Mouse (Mus musculus) liver, embryonic 16.5 days (tissue): ENCODE results near the gene Shld1. TPM values are rescaled to one million over a fixed set of nuclear protein-coding genes. Genes with fewer than 3 reads are reported as not detected.

Source experiments
- ATAC-seq: fragments of 200-750 bp; cut with Nextera tagmentation; 2 replicates; pipeline ENCODE4 v1.8.0; 2017; ENCODE audit warnings: low read depth, mild to moderate bottlenecking, moderate number of reproducible peaks, moderate library complexity
- H3K27ac ChIP-seq: fragments of 300-500 bp; sonication (generic); 2 replicates; pipeline ENCODE4 v1.5.1; 2014; ENCODE audit warnings: mild to moderate bottlenecking, low read length
- H3K27me3 ChIP-seq: fragments of 300-500 bp; sonication (generic); 2 replicates; pipeline ENCODE4 v1.6.1; 2014; ENCODE audit warnings: low read depth, low read length, mixed read lengths; ENCODE audit not compliant: control insufficient read depth, insufficient read depth
- H3K36me3 ChIP-seq: fragments of 300-500 bp; sonication (generic); 2 replicates; pipeline ENCODE4 v1.6.1; 2014; ENCODE audit warnings: mild to moderate bottlenecking; ENCODE audit not compliant: control insufficient read depth, insufficient read depth
- H3K4me1 ChIP-seq: fragments of 300-500 bp; sonication (generic); 2 replicates; pipeline ENCODE4 v1.6.1; 2014; ENCODE audit warnings: low read depth, low read length, mixed read lengths; ENCODE audit not compliant: control insufficient read depth
- H3K4me2 ChIP-seq: fragments of 300-500 bp; sonication (generic); 2 replicates; pipeline ENCODE4 v1.6.1; 2014; ENCODE audit warnings: low read depth, low read length, mixed read lengths
- H3K4me3 ChIP-seq: fragments of 300-500 bp; sonication (generic); 2 replicates; pipeline ENCODE4 v1.5.1; 2014; ENCODE audit warnings: low read depth, mild to moderate bottlenecking, low read length
- H3K9ac ChIP-seq: fragments of 300-500 bp; sonication (generic); 2 replicates; pipeline ENCODE4 v1.6.1; 2014; ENCODE audit warnings: low read depth, low read length
- H3K9me3 ChIP-seq: fragments of 300-500 bp; sonication (generic); replicated peaks from 2 replicates; pipeline ENCODE4 v1.6.1; 2016; ENCODE audit warnings: low read length; ENCODE audit not compliant: control insufficient read depth
- WGBS: fragments of 180-500 bp; shearing (Covaris S2); extraction: QIAGEN DNeasy Blood & Tissue Kit; methylation state at CpG from one replicate; pipeline ENCODE4 v1.1.7; 2014; ENCODE audit not compliant: insufficient replicate concordance; 5-methylcytosine and 5-hydroxymethylcytosine counted together
- polyA plus RNA-seq: library from polyadenylated mRNA; unstranded; fragments of >200 nt; fragmentation: Nextera tagmentation; extraction: Ambion mirVana; gene quantifications from 2 replicates; pipeline ENCODE4 v1.2.1, GENCODE M21; 2015

Gene Shld1
- 9.8 and 10.4 TPM in 2 replicates for polyA plus RNA-seq

DNA sequence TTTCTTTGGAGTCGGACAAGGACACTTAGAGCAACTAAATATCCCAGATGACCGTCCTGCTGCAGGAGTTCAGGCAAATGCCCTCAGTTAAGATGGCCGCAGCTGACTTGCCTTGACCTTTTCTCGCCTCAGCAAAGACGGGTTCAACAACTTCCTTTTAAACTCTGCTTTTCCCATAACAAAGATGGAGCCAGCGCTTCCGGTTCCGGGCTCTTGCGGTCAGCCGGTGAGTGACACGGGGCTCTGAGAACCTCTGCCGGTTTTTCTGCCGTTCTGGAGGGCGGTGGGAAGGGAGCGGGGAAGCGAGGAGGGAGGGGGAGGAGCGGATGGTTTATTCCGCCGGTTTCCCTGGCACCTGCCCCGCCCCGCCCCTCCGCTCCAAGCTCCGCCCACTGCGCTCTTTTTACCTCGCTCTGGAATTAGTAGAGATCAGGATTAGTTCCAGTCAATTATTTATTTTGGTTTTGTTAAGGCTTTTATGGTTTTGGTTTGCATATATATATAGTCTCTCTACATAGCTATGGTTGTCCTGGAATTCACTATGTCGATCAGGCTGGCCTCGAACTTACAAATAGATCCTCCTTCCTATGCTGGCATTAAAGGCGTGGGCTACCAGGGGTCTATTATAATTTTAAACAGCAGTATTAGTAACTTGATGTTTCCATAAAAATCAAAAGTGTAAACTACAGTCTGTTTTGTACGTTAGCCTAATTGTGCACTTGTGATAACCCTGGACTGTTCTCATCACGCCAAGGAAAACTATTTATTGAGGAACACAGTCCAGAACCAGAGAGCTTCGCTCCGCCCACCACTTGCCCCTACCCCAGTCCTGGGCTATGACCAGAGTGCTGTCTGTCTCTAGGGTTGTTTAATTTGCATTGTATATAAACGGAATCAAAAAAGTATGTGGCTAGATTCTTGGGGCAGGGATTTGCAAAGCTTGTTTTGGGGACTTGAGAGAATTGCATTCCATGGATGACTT lies at the start of gene Shld1:
TSS of gene Shld1 (plus strand) at position 176 of the 982 bp plus-strand sequence.
- Histone ChIP-seq H3K36me3 (no peaks in the 10 kb centered on the region), H3K4me2 (peak within 1 kb of the TSS; percentile 74), H3K27ac (peak within 1 kb of the TSS; percentile 90), H3K27me3 (no peaks in the 10 kb centered on the region), H3K9me3 (no peaks in the 10 kb centered on the region), H3K4me1 (peaks cover 44% of the 10 kb centered on the region), H3K9ac (peak within 1 kb of the TSS; percentile 78), H3K4me3 (peak within 1 kb of the TSS; percentile 70)
- WGBS, result 11% methylated on average over 32 of the region's 33 CpGs
- ATAC-seq, result peak; percentile 76

DNA sequence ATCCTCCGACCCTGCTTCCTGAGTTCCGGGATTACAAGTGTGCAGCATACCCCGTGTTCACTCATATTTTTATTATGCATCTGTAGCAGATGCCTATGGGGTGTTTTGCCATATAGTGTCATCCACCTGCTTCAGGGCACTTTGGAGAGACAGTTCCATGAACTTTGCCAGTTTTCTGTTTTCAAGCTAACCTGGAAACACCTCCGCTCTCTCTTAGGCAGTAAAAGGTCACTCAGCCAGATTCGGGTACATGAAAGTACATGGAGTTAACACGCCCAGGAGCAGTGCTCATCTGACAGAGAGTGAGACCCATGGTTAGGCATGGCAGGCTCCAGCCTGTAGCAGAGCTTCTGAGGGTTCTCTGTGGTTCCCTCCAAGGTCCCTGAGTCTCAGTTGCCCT lies 48.4 kb upstream of the Shld1 start:
- no peak overlapping the region for H3K9ac ChIP-seq
- no peak overlapping the region for H3K4me2 ChIP-seq
- H3K9me3 ChIP-seq, result no peaks in the 10 kb centered on the region
- ATAC-seq, result no peak
- WGBS, result 77% methylated on average over 6 of the region's 6 CpGs
- no peak overlapping the region for H3K4me3 ChIP-seq
- peaks cover 4% of the 10 kb centered on the region for H3K4me1 ChIP-seq
- H3K27ac ChIP-seq, result no peak overlapping the region
- no peaks in the 10 kb centered on the region for H3K27me3 ChIP-seq
- H3K36me3 ChIP-seq, result no peaks in the 10 kb centered on the region

DNA sequence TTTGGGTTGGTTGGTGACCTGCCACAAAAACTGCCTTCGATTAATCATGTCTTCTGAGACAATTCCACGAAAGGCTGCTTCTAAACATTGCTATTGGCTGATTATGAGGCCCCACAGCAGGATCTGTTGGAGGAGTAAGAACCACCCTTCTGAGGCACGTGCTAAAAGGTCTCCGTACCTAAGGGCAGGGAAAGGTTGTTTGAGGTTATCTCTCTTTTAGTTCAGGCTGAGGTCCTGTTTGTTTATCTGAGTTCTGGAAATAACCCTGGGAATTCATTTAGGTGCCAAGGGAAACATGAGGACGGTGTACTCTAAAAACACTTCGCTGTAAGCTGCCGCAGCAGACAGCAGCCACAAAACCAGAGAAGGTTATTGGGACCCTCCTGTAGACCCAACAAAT lies 47.4 kb upstream of the Shld1 start:
- Histone ChIP-seq H3K4me2 (no peak overlapping the region), H3K4me1 (peaks cover 2% of the 10 kb centered on the region), H3K36me3 (no peaks in the 10 kb centered on the region), H3K4me3 (no peak overlapping the region), H3K9ac (no peak overlapping the region), H3K27ac (no peak overlapping the region), H3K9me3 (no peaks in the 10 kb centered on the region), H3K27me3 (no peaks in the 10 kb centered on the region)
- no peak for ATAC-seq
- WGBS, result 55% methylated on average over 7 of the region's 7 CpGs

DNA sequence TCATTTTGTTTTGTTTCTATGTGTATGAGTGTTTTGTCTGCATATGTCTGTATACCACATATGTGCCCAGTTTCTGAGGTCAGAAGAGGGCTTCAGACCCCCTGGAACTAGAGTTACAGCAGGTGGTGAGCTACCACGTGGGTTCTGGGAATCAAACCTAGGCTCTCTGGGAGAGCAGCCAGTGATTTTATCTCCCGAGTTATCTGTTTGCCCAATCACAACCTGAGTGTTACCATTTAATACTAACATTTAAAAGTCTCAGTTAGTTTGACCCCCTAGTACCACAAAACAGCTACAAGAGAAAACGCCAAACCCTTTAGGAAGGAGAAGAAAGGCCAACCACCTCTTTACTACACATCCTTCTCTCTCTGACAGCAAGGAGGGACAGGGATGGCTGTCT lies 45.5 kb upstream of the Shld1 start:
- Histone ChIP-seq H3K27me3 (no peaks in the 10 kb centered on the region), H3K9ac (no peak overlapping the region), H3K27ac (no peak overlapping the region), H3K4me2 (no peak overlapping the region), H3K36me3 (no peaks in the 10 kb centered on the region), H3K4me1 (no peaks in the 10 kb centered on the region), H3K9me3 (no peaks in the 10 kb centered on the region), H3K4me3 (no peak overlapping the region)
- ATAC-seq, result no peak
- WGBS, result 39% methylated on average over 3 of the region's 3 CpGs

DNA sequence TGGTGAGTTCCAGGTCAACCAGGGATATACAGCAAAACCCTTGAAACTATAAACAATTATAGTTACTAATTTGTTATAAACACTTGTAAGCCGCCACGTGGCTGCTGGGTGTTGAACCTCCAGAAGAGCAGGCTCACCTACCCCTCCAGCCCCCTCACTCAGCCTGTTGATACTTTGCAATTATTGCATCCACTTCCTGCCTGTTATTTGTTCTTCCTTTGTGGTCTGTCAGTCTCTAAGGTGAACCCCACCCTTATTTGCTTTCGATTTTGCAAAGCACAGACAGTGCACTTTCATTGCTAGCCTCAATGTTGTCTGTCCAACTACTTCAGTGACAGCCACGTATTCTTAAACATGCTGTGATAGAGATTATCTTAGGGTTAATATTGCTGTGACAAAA lies 43.6 kb upstream of the Shld1 start:
- Histone ChIP-seq H3K4me2 (no peak overlapping the region), H3K9ac (no peak overlapping the region), H3K9me3 (no peaks in the 10 kb centered on the region), H3K36me3 (no peaks in the 10 kb centered on the region), H3K4me1 (no peaks in the 10 kb centered on the region), H3K4me3 (no peak overlapping the region), H3K27me3 (no peaks in the 10 kb centered on the region), H3K27ac (no peak overlapping the region)
- ATAC-seq, result no peak
- 37% methylated on average over 4 of the region's 4 CpGs for WGBS

DNA sequence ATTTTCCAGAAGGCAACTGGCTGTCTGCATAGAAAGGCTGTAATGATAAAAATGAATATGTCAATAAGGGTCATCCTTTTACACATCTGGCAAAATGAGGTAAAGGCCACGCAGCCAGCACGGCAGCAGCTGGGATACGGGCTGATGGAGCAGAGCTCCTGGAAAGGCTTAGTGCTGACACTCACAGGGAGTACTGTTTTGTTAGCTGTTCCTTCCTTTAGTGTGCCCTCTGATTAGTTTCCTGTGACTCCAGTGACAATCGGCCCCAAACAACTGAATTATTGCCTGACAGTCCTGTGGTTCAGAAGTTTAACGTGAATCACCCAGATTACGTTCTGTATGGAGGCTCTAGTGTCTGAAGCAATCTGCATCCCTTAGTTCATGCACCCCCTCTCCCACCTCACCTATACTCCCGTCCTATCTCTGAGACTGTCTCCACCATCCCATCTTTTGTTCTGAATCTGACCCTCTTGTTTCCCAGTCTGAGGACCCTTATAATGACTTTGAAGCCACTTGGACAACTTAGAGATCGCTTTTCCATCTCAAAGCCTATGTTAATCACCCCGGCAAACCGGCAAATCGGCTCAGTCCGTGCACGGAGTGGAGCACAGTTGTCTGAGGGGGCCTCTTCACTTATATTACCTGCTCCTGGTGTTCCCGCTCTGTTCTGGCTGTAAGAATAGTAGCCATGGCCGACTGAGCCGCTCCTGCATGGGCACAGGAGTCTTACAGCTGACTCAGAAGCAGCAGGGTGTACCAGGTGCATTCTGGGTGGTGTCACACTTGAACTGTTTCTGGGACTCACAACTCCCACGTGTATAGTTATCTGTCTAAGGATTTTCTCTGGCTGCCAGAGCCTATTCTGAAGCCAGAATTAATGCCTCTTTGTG lies 39.6 kb upstream of the Shld1 start:
- no peaks in the 10 kb centered on the region for H3K9me3 ChIP-seq
- no peak overlapping the region for H3K9ac ChIP-seq
- H3K27me3 ChIP-seq, result no peaks in the 10 kb centered on the region
- no peak for ATAC-seq
- no peak overlapping the region for H3K4me2 ChIP-seq
- no peaks in the 10 kb centered on the region for H3K4me1 ChIP-seq
- 52% methylated on average over 17 of the region's 17 CpGs for WGBS
- no peak overlapping the region for H3K4me3 ChIP-seq
- no peak overlapping the region for H3K27ac ChIP-seq
- H3K36me3 ChIP-seq, result no peaks in the 10 kb centered on the region

DNA sequence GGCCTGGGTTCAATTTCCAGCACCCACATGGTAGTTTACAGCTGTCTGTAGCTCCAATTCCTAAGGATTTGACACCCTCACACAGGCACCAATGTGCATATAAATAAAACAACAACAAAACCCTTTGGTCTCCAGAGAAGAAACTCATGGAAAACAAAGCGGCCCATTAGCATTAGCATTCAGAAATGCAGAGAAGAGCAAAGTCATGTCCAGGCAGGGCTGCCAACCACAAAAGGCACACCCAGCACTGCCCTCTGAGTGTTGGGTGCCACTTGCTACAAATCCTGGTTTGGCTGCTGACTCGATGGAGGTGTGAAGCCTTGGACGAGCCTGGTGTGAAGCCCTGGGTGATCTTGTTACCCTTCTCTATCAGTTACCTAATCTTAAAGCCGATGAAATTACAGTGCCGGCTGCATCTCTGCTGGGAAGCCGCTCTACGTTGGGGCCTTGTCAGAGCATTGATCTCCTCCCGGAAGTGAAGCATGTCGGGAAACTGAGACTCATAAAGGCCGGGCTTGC lies 37.3 kb upstream of the Shld1 start:
- H3K4me1 ChIP-seq, result no peaks in the 10 kb centered on the region
- no peak for ATAC-seq
- no peaks in the 10 kb centered on the region for H3K36me3 ChIP-seq
- H3K4me3 ChIP-seq, result no peak overlapping the region
- no peak overlapping the region for H3K27ac ChIP-seq
- H3K4me2 ChIP-seq, result no peak overlapping the region
- no peaks in the 10 kb centered on the region for H3K27me3 ChIP-seq
- 75% methylated on average over 10 of the region's 10 CpGs for WGBS
- H3K9me3 ChIP-seq, result no peaks in the 10 kb centered on the region
- H3K9ac ChIP-seq, result no peak overlapping the region

DNA sequence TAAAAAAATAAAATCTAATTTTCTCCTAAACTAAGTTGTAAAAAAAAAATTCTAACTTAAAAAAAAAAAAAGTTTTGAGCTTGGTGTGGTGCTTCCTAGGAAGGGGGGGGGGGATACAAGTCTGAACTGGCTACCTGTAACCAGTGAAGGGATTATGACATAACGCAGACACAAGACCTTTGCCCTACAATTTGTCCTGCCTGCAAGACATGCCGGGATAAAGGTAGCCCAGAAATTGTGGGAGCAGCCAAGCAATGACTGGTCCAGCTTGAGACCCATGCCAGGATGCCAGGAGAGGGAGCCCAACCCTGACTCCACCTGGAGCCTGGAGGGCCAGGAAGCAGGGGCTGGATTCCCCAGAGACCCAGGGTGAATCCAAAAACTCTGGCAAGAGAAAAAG lies 36.2 kb upstream of the Shld1 start:
- no peaks in the 10 kb centered on the region for H3K4me1 ChIP-seq
- H3K27me3 ChIP-seq, result no peaks in the 10 kb centered on the region
- no peak overlapping the region for H3K4me2 ChIP-seq
- no peak for ATAC-seq
- no peaks in the 10 kb centered on the region for H3K36me3 ChIP-seq
- no peak overlapping the region for H3K4me3 ChIP-seq
- no peak overlapping the region for H3K27ac ChIP-seq
- no peaks in the 10 kb centered on the region for H3K9me3 ChIP-seq
- H3K9ac ChIP-seq, result no peak overlapping the region
- WGBS, result 73% methylated on average over 2 of the region's 2 CpGs
